Mouse (Mus musculus): ENCODE measurements at regions not wholly inside any gene's neighbourhood (a gene's known extent, or its start where the extent isn't known, plus 50 kb on each side); places are given as distances from the start of the nearest gene placed in this dataset.
A peak's percentile ranks its signal among the peaks of the same experiment; 100 is the strongest.

- peak in 1 of 2 experiments; percentile 13 for DNase-seq
These were observed 175.3 kb upstream of the Ccdc54 start for GRCm38 (mm10) chr16:50766055-50766770.

DNA sequence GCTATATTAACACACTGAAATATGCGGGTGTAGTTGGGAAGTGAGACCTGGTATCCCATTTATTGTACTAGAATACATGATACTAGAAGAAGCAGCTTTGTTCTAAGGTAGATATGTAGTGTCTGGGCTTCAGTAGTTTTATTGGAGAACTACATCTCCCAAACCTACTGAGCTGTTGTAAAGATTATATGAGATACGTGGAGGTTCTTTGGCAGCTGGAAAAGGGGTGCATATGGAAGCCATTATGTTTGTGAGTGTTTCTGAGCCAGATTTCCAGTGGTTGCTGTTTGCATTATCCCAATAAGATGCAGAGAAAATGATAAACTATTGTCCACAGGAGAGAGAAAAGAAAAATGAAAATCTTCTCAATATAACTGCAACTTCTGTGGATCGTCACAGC is 171.1 kb upstream of the Ccdc54 start:
- DNase-seq = no peak

GRCm38 (mm10) chr16:50759979-50760378 is 169.0 kb upstream of the Ccdc54 start:
- no peak for DNase-seq

- no peak for DNase-seq
These were observed 165.7 kb upstream of the Ccdc54 start for GRCm38 (mm10) chr16:50756696-50757095.

- DNase-seq = no peak
These were observed 162.8 kb upstream of the Ccdc54 start for GRCm38 (mm10) chr16:50753612-50754389.

DNA sequence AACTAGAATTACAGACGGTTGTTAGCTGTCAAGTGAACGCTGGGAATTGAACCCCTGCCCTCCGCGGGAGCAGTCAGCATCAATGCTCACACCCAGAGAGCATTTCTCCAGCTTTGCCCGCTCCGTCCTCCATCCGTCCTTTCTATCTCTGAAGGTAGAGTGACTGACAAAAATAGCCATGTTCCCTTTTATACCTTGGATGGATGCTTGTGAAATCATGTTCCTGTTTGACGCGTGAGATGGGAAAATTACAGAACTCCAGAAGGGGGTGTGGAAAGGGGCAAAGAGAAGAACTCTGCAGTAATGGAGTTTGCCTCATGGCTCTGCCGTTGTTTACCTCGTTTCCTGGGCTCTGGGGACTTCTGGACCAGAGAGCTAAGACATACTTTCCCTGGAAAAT is 162.1 kb upstream of the Ccdc54 start:
- no peak for DNase-seq

DNA sequence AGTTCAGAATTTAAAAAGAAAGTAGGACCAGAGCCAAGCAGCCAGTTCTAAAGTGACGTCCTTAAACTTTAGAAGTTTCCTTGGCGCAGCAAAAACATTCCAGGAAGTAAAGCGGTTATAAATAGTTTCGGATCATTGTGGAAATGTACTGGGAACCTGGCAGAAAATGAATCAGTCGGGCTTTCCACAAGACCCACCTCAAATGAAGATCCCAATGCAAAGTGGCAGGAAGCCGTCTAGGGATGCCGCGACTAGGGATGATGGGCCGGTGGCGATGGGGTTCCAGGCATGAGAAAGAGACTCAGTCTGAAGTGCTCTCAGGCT is 161.3 kb upstream of the Ccdc54 start:
- DNase-seq = no peak

DNA sequence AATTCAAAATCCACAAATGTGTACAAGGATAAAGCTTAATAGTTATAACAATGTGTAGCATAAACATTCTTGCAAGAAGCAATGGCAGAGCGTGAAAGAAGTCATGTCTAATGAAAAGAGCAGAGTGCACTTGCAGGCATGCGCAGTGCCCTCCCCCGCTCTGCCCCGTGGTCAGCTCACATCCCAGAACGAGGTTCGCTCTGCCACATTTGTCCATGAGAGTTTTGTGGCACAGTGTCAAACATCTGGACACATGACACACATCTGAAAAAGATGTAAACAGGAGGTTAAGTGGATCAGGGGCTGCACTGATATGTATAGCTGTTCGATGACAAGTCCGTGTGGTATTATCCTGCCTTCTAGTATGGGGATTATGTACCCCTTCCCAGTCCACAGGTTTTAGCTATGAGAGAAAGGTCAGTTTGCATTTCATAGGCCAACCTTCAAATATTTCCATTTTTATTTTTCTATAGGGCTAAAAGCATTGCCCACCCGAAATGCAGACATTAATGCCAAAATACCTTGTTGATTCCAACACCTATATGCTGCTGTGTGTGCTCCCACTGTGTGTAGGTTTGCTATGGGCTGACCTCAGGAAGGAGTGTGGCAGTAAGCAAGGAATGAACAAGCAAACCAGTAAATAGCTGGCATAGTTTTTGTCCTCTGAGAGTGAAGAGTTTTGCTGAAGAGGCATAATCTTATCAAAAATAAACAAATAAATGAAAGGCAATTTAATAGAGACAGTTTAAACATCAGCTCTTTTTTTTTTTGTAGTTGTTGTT is 160.7 kb upstream of the Ccdc54 start:
- DNase-seq = no peak

- DNase-seq = no peak
These were observed 156.7 kb upstream of the Ccdc54 start for GRCm38 (mm10) chr16:50747698-50748097.

GRCm38 (mm10) chr16:50745723-50746122 is 154.8 kb upstream of the Ccdc54 start:
- no peak for DNase-seq

DNA sequence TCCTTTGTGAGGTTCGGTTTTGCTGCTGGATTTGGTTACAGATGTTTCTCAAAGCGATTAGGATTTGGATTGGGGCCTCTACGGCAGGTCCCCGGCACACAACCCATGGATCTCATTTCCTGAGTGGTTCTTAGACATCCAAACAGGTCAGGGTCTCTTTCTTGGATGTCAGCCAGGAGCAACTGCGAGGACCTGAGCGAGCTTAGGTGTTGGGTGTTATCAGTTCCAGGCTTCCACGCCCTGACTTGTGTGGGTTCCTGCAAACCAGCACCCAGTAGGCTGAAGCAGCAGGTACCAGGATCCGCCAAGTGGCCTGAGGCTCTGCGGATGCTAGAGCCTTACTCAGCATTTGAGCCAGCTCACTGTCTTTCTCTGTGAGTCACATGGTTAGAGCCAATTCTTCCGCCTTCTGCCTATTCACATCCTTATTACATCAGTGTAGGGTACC is 146.5 kb upstream of the Ccdc54 start:
- no peak for DNase-seq

- DNase-seq = peak; percentile 85 to 90
These were observed 145.4 kb upstream of the Ccdc54 start for GRCm38 (mm10) chr16:50736151-50737047.

- DNase-seq = no peak
These were observed 142.4 kb upstream of the Ccdc54 start for GRCm38 (mm10) chr16:50733359-50733758.

DNA sequence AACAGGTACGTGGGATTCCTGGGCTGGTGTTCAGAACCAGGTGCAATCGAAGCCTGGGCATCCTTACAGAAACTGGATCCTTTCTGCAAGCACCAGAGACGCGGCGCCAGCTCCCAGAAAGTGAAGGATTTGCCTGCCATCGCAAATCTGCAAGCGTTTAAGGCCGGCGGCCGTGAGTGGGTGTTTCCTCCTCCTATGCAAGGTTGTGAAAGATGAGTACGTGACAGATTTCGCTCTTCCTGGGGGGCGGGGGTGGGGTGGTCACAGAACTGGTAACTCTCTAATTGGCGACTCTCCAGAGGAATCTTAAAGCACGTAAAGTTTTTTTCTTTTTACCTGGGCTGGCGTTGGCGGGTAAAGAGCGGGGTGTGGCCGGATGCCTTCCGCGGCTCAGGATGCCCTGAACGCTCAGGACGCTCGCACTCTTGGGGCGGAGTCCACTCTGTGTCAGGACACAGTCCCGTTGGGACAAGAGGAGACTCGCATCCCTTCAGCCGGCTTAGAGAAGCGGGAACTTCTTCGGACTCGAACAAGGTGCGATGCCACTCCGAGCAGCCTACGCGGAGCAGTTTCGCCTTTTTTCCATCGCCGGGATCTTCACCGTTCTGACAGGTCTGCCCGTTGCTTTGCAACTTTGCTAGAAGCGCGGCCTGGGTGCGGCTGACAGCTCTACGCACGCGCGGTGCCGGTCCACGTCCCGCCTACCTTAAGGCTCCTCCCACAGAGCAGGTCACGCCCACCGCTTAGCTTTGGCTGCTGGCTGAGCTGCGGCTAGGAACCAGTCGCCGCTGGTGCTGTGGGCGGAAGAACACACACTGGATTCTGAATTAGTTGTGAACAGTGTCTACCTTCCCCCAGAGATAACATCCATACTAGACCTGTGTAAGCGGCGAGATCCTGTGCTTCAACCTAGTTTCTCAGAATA is 141.4 kb upstream of the Ccdc54 start:
- peak; percentile 87 to 89 for DNase-seq

- no peak for DNase-seq
These were observed 138.4 kb upstream of the Ccdc54 start for GRCm38 (mm10) chr16:50729341-50729740.

GRCm38 (mm10) chr16:50723144-50723543 is 132.2 kb upstream of the Ccdc54 start:
- no peak for DNase-seq

DNA sequence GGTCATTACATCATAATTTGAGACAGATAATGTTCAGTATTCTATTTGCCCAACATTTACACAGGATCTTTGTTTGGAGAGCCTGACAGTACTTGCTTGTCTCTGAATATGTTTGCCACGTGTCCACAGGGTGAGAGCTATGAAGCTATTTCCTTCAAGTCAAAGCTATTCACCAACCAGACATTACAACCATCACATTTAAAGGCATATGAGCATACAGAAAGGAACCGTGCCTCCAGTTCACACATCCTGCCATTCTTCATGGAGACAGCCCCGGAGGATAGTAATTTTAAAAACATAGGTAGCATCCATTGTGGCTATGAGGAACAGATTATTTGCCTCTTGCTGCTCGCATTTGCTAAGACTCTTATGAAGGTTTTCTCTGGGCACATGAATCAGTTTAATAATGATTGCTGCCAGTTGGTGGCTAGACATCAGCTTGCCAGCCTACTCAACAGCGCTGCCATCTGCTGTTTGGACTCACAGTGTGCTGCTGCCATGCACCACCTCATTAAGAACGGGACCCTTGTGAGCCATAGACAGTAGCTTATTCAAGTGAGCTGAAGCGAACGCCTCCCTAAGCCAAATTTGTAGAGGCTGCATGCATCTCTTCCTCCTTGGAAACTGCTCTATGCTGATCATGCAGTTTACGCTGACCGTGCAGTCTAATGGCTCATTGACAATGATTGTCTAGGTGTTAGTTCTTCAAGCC is 126.5 kb upstream of the Ccdc54 start:
- DNase-seq = peak; percentile 75 to 81

GRCm38 (mm10) chr16:50709727-50710126 is 118.8 kb upstream of the Ccdc54 start:
- no peak for DNase-seq

GRCm38 (mm10) chr16:50707906-50708305 is 117.0 kb upstream of the Ccdc54 start:
- no peak for DNase-seq

GRCm38 (mm10) chr16:50705921-50706320 is 115.0 kb upstream of the Ccdc54 start:
- no peak for DNase-seq
